Mouse (Mus musculus): ENCODE results near the gene Cd34. TPM values are rescaled to one million over a fixed set of nuclear protein-coding genes. Genes with fewer than 3 reads are reported as not detected.
A peak's percentile ranks its signal among the peaks of the same experiment; 100 is the strongest.

Gene Cd34
- polyA plus RNA-seq, 1 experiment: 6.4 TPM

DNA sequence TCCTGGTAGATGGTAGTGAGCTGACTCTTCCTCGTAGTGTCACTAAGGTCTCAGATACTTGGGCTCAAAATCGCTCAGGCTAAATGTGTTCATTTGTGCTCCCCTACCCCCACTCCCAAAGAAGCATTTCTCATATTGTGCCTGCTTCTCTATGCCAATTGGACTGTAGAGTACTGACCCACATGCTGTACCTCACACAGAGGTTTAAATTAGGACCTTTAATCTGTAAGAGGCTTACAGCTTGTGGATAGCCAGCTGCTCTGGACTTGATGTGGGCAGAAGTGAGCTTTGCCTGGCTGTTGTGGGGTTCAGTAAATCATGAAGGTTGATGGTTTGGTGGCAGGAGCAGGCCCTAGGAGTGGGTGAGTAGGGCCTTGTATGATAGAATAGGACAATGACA lies 52.4 kb downstream of the Cd34 start:
- no peaks in the 10 kb centered on the region for H3K27me3 ChIP-seq (ENCODE audit: control insufficient read depth, insufficient read depth, low read length)
- H3K4me3 ChIP-seq (ENCODE audit: extremely low read depth, insufficient read depth, insufficient read length): no peak overlapping the region
- TF ChIP-seq CTCF (IDR thresholded peaks at IDR 0.05; ENCODE audit: extremely low read depth, insufficient read depth, insufficient read length, insufficient replicate concordance): no peak
- no peak for TF ChIP-seq POLR2A (IDR thresholded peaks at IDR 0.05; ENCODE audit: low read depth, low read length)
- H3K27ac ChIP-seq (ENCODE audit: insufficient read depth, low read length): no peak overlapping the region
- H3K4me1 ChIP-seq (ENCODE audit: control insufficient read depth, insufficient read depth, insufficient read length): peaks cover 11% of the 10 kb centered on the region
- no peak for DNase-seq (ENCODE audit: low read depth in 1 of 2, low spot score in 2 of 2)
- 89% methylated on average over 2 of the region's 2 CpGs for WGBS
- H3K36me3 ChIP-seq (ENCODE audit: control insufficient read depth, insufficient read depth, low read length): no peaks in the 10 kb centered on the region

DNA sequence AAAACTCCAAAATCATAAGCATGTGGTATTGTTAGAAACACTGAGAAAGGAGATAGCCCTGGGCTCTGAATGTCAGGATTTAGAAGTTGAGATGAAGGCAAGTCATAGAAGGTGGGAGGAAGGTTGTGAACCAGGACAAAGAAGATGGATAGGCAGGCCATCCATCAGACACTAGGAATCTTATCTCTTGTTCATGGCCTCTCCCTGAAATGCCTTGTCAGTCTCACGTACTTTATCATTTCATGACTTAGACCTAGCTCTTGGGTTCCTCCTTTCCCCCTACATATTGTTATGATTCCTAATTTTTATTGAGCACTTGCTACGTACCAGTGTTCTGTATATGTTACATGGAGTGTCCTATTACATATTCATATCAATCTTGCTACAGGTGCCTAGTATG lies 53.0 kb downstream of the Cd34 start:
- 92% methylated on average over 2 of the region's 2 CpGs for WGBS
- H3K27ac ChIP-seq (ENCODE audit: insufficient read depth, low read length): no peak overlapping the region
- no peak overlapping the region for H3K4me3 ChIP-seq (ENCODE audit: extremely low read depth, insufficient read depth, insufficient read length)
- no peak for TF ChIP-seq CTCF (IDR thresholded peaks at IDR 0.05; ENCODE audit: extremely low read depth, insufficient read depth, insufficient read length, insufficient replicate concordance)
- TF ChIP-seq POLR2A (IDR thresholded peaks at IDR 0.05; ENCODE audit: low read depth, low read length): no peak
- peaks cover 10% of the 10 kb centered on the region for H3K4me1 ChIP-seq (ENCODE audit: control insufficient read depth, insufficient read depth, insufficient read length)
- no peaks in the 10 kb centered on the region for H3K36me3 ChIP-seq (ENCODE audit: control insufficient read depth, insufficient read depth, low read length)
- DNase-seq (ENCODE audit: low read depth in 1 of 2, low spot score in 2 of 2): no peak
- no peaks in the 10 kb centered on the region for H3K27me3 ChIP-seq (ENCODE audit: control insufficient read depth, insufficient read depth, low read length)

DNA sequence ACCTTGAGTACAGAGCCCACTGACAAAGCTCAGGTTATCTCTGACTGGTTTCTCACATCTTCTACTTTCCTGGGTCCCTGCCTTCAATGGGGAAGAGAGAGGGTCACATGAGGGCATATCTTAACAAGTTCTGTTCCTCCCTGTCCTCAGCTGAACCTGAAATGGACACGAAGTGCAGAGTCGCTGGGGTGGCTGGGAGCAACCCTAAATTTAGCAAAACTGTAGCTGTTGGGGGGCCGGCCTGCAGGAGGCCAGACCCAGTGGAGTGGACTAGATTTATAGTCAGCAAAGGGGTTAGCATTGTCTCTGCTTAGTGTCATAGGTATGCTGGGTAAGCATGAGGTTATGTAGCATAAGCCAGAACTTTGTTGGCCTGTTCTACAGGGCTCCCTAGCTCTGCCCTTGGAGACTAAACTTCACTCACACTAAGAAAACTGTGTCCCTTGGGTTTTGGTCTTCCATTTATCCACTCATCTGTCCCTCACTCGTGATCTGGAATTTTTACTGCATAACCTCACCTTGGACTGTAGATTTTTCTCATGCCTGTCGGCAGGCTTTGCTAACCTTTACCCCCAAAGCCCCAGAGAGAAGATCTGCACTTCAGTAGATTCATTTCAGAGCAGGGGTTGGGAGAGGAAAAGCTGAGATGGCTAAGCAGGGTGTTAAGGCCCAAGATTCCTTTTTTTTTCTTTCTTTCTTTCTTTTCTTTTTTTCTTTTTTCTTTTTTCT lies 54.1 kb downstream of the Cd34 start:
- Histone ChIP-seq H3K27me3 (ENCODE audit: control insufficient read depth, insufficient read depth, low read length) (no peaks in the 10 kb centered on the region), H3K36me3 (ENCODE audit: control insufficient read depth, insufficient read depth, low read length) (no peaks in the 10 kb centered on the region), H3K27ac (ENCODE audit: insufficient read depth, low read length) (no peak overlapping the region), H3K4me1 (ENCODE audit: control insufficient read depth, insufficient read depth, insufficient read length) (peaks cover 8% of the 10 kb centered on the region), H3K4me3 (ENCODE audit: extremely low read depth, insufficient read depth, insufficient read length) (no peak overlapping the region)
- no peak for DNase-seq (ENCODE audit: low read depth in 1 of 2, low spot score in 2 of 2)
- TF ChIP-seq CTCF (IDR thresholded peaks at IDR 0.05; ENCODE audit: extremely low read depth, insufficient read depth, insufficient read length, insufficient replicate concordance) (no peak), POLR2A (IDR thresholded peaks at IDR 0.05; ENCODE audit: low read depth, low read length) (no peak)
- WGBS: 52% methylated on average over 5 of the region's 5 CpGs

DNA sequence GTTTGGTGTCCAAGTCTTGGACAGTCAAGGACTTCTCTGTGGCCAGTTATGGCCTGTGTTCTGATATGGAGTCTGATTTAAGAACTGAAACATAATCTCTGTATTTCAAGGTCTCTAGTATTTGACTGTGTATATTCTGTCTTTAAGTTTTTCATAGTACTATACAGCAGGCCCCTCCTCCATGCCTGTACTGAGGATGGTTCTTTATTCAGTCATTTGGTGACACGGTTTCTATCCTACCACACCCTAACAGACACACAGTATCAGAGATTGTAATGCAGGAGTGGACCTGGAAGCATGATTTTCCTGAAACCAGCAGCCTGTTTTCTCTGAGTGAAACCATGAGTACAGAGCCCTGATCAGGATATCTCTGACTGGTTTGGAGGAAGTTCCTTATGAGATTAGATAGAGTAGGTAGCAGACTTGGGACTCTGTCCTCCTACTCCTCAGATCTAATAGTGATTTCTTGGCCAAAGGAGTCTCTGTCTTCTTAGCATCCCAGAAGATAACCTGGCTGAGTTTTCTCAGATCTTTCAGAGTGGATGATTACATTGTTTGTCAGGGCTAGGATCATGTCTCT lies 54.9 kb downstream of the Cd34 start:
- Histone ChIP-seq H3K36me3 (ENCODE audit: control insufficient read depth, insufficient read depth, low read length) (no peaks in the 10 kb centered on the region), H3K4me1 (ENCODE audit: control insufficient read depth, insufficient read depth, insufficient read length) (peaks cover 7% of the 10 kb centered on the region), H3K27me3 (ENCODE audit: control insufficient read depth, insufficient read depth, low read length) (no peaks in the 10 kb centered on the region), H3K27ac (ENCODE audit: insufficient read depth, low read length) (no peak overlapping the region), H3K4me3 (ENCODE audit: extremely low read depth, insufficient read depth, insufficient read length) (no peak overlapping the region)
- WGBS: 67% methylated on average over 1 of the region's 1 CpGs
- TF ChIP-seq CTCF (IDR thresholded peaks at IDR 0.05; ENCODE audit: extremely low read depth, insufficient read depth, insufficient read length, insufficient replicate concordance) (no peak), POLR2A (IDR thresholded peaks at IDR 0.05; ENCODE audit: low read depth, low read length) (no peak)
- no peak for DNase-seq (ENCODE audit: low read depth in 1 of 2, low spot score in 2 of 2)

DNA sequence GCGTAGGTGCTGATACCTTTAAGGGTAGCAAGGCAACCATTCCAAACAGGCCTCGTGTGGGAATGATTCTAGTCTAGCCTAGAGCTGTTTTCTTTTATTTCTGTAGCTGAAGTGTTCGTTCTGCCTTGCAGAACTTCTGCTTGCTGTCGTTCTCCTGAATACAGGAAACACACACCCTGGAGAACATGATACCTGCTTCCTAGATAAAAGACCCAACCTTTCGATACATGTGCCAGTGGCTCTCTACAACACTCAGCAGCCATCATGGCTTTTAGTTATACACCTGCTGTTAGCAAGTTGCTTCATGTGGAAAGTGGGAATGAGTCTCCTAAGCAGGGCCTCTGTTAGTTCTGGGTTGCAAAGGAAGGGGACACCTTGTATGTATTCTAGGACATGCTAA lies 55.6 kb downstream of the Cd34 start:
- Histone ChIP-seq H3K27ac (ENCODE audit: insufficient read depth, low read length) (no peak overlapping the region), H3K27me3 (ENCODE audit: control insufficient read depth, insufficient read depth, low read length) (no peaks in the 10 kb centered on the region), H3K36me3 (ENCODE audit: control insufficient read depth, insufficient read depth, low read length) (no peaks in the 10 kb centered on the region), H3K4me1 (ENCODE audit: control insufficient read depth, insufficient read depth, insufficient read length) (peaks cover 7% of the 10 kb centered on the region), H3K4me3 (ENCODE audit: extremely low read depth, insufficient read depth, insufficient read length) (no peak overlapping the region)
- 62% methylated on average over 5 of the region's 5 CpGs for WGBS
- TF ChIP-seq POLR2A (IDR thresholded peaks at IDR 0.05; ENCODE audit: low read depth, low read length) (no peak), CTCF (IDR thresholded peaks at IDR 0.05; ENCODE audit: extremely low read depth, insufficient read depth, insufficient read length, insufficient replicate concordance) (no peak)
- no peak for DNase-seq (ENCODE audit: low read depth in 1 of 2, low spot score in 2 of 2)

DNA sequence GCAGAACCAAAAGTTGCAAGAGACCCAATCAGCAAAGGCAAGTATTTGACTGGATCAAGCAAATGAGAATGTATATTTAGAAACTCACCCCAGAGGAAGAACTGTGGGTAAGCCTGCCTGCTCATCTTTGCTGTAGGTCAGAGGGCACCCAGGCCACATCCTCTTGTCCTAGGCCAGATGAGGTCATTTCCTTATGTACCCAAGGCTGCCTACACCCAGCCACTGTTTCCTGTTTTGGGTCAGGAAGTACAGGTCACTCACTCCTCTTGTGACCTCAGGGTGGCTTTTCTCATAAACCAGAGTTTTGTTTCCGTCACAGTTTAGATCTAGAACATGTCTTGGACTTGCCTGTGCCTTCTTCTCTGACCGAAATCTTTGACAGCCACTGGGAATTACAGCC lies 56.6 kb downstream of the Cd34 start:
- Histone ChIP-seq H3K4me3 (ENCODE audit: extremely low read depth, insufficient read depth, insufficient read length) (no peak overlapping the region), H3K27me3 (ENCODE audit: control insufficient read depth, insufficient read depth, low read length) (no peaks in the 10 kb centered on the region), H3K36me3 (ENCODE audit: control insufficient read depth, insufficient read depth, low read length) (no peaks in the 10 kb centered on the region), H3K27ac (ENCODE audit: insufficient read depth, low read length) (peak overlapping the region; percentile 24; the same call in 1 of the 2 replicates), H3K4me1 (ENCODE audit: control insufficient read depth, insufficient read depth, insufficient read length) (peaks cover 7% of the 10 kb centered on the region)
- no peak for TF ChIP-seq POLR2A (IDR thresholded peaks at IDR 0.05; ENCODE audit: low read depth, low read length)
- no peak for TF ChIP-seq CTCF (IDR thresholded peaks at IDR 0.05; ENCODE audit: extremely low read depth, insufficient read depth, insufficient read length, insufficient replicate concordance)
- WGBS: 24% methylated on average over 2 of the region's 2 CpGs
- DNase-seq (ENCODE audit: low read depth in 1 of 2, low spot score in 2 of 2): peak; percentile 54 to 69

DNA sequence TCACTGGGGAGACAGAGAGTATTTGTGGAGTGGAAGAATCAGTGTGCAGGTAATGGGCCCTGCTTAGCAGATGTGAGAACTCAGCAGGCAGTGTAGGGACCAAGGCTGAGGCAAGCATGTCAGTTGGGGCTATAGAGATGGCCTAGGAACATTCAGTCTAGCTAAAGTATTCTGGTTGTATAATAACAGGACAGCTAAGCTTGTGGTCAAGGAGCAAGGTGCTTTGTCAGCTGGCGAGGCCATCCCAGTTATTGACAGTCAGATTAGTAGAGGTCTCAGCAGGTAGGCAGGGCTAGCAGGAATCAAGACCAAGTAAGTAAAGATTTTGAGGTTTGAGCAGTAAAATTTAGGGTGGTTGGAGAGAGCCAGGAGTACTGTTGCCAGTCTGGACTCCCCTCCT lies 59.8 kb downstream of the Cd34 start:
- WGBS: 81% methylated on average over 1 of the region's 1 CpGs
- H3K4me1 ChIP-seq (ENCODE audit: control insufficient read depth, insufficient read depth, insufficient read length): peaks cover 7% of the 10 kb centered on the region

More for the DNA sequence above, 59.8 kb downstream of the Cd34 start:
- TF ChIP-seq POLR2A (IDR thresholded peaks at IDR 0.05; ENCODE audit: low read depth, low read length): no peak
- TF ChIP-seq CTCF (IDR thresholded peaks at IDR 0.05; ENCODE audit: extremely low read depth, insufficient read depth, insufficient read length, insufficient replicate concordance): no peak
- Histone ChIP-seq H3K36me3 (ENCODE audit: control insufficient read depth, insufficient read depth, low read length) (no peaks in the 10 kb centered on the region), H3K27me3 (ENCODE audit: control insufficient read depth, insufficient read depth, low read length) (no peaks in the 10 kb centered on the region), H3K27ac (ENCODE audit: insufficient read depth, low read length) (no peak overlapping the region; the same call in 1 of the 2 replicates), H3K4me3 (ENCODE audit: extremely low read depth, insufficient read depth, insufficient read length) (no peak overlapping the region)
- DNase-seq (ENCODE audit: low read depth in 1 of 2, low spot score in 2 of 2): no peak

Measured in spleen, adult 2 months (tissue).